Mouse (Mus musculus) ovary, adult 18-20 months (tissue): ENCODE results near the gene Hist1h3g.

ENCODE experiments used
- DNase-seq: peaks from one replicate; pipeline ENCODE4 v3.0.0; 2022; ENCODE audit warnings: low spot score, mixed read lengths

Gene Hist1h3g

GRCm38 (mm10) chr13:23535137-23536075 is at the start of gene Hist1h3g:
TSS of gene Hist1h3g (plus strand) at chr13:23535422.
- peak; percentile 83 for DNase-seq

GRCm38 (mm10) chr13:23488400-23489322 is 46.6 kb upstream of the Hist1h3g start, which contains the start of gene Btn2a2:
TSS of gene Btn2a2 (minus strand) at chr13:23488857.
- peak; percentile 43 for DNase-seq

GRCm38 (mm10) chr13:23490863-23491262 is 44.4 kb upstream of the Hist1h3g start:
- no peak for DNase-seq

- no peak for DNase-seq
Measured at GRCm38 (mm10) chr13:23491263-23491662, 44.0 kb upstream of the Hist1h3g start.

GRCm38 (mm10) chr13:23491990-23492389 is 43.2 kb upstream of the Hist1h3g start:
- no peak for DNase-seq

- no peak for DNase-seq
Measured at GRCm38 (mm10) chr13:23495526-23495925, 39.7 kb upstream of the Hist1h3g start.

GRCm38 (mm10) chr13:23497656-23498321 is 37.4 kb upstream of the Hist1h3g start:
- no peak for DNase-seq

GRCm38 (mm10) chr13:23498653-23499052 is 36.6 kb upstream of the Hist1h3g start:
- no peak for DNase-seq

GRCm38 (mm10) chr13:23499943-23500342 is 35.3 kb upstream of the Hist1h3g start:
- no peak for DNase-seq

GRCm38 (mm10) chr13:23500424-23501200 is 34.6 kb upstream of the Hist1h3g start:
- no peak for DNase-seq

- DNase-seq, result no peak
Measured at GRCm38 (mm10) chr13:23501511-23501910, 33.7 kb upstream of the Hist1h3g start.

- no peak for DNase-seq
Measured at GRCm38 (mm10) chr13:23502031-23502567, 33.1 kb upstream of the Hist1h3g start.

- no peak for DNase-seq
Measured at GRCm38 (mm10) chr13:23502916-23503315, 32.3 kb upstream of the Hist1h3g start.

GRCm38 (mm10) chr13:23503797-23504196 is 31.4 kb upstream of the Hist1h3g start:
- no peak for DNase-seq

- DNase-seq, result no peak
Measured at GRCm38 (mm10) chr13:23505662-23506345, 29.4 kb upstream of the Hist1h3g start.

- no peak for DNase-seq
Measured at GRCm38 (mm10) chr13:23506351-23506750, 28.9 kb upstream of the Hist1h3g start.

GRCm38 (mm10) chr13:23506819-23507515 is 28.3 kb upstream of the Hist1h3g start:
- no peak for DNase-seq

- DNase-seq, result no peak
Measured at GRCm38 (mm10) chr13:23510127-23510526, 25.1 kb upstream of the Hist1h3g start.

- DNase-seq, result no peak
Measured at GRCm38 (mm10) chr13:23513517-23513916, 21.7 kb upstream of the Hist1h3g start.

- DNase-seq, result no peak
Measured at GRCm38 (mm10) chr13:23515281-23515680, 19.9 kb upstream of the Hist1h3g start.
